Mouse (Mus musculus) heart, embryonic 13.5 days (tissue): ENCODE results near the gene Ank2. TPM values are rescaled to one million over a fixed set of nuclear protein-coding genes. Genes with fewer than 3 reads are reported as not detected.

Experiments used
- ATAC-seq: fragments of 200-750 bp; cut with Nextera tagmentation; 2 replicates; pipeline ENCODE4 v1.8.0; 2017; ENCODE audit warnings: moderate TSS enrichment; ENCODE audit not compliant: insufficient number of reproducible peaks, low FRiP score, low TSS enrichment; ENCODE audit errors: extremely low read depth
- H3K27ac ChIP-seq: fragments of 300-500 bp; sonication (generic); replicated peaks from 2 replicates; pipeline ENCODE4 v1.5.1; 2015; ENCODE audit warnings: moderate library complexity, mild to moderate bottlenecking, inconsistent platforms
- H3K27me3 ChIP-seq: fragments of 300-500 bp; sonication (generic); replicated peaks from 2 replicates; pipeline ENCODE4 v1.6.1; 2015; ENCODE audit warnings: mild to moderate bottlenecking, inconsistent platforms
- H3K36me3 ChIP-seq: fragments of 300-500 bp; sonication (generic); 2 replicates; pipeline ENCODE4 v1.6.1; 2015; ENCODE audit warnings: mild to moderate bottlenecking, inconsistent platforms
- H3K4me1 ChIP-seq: fragments of 300-500 bp; sonication (generic); 2 replicates; pipeline ENCODE4 v1.6.1; 2015; ENCODE audit warnings: inconsistent platforms
- H3K4me2 ChIP-seq: fragments of 300-500 bp; sonication (generic); 2 replicates; pipeline ENCODE4 v1.6.1; 2015; ENCODE audit warnings: inconsistent platforms, mild to moderate bottlenecking, moderate library complexity
- H3K4me3 ChIP-seq: fragments of 300-500 bp; sonication (generic); 2 replicates; pipeline ENCODE4 v1.5.1; 2015; ENCODE audit warnings: moderate library complexity, mild to moderate bottlenecking, inconsistent platforms
- H3K9ac ChIP-seq: fragments of 300-500 bp; sonication (generic); 2 replicates; pipeline ENCODE4 v1.6.1; 2015; ENCODE audit warnings: inconsistent platforms, mild to moderate bottlenecking, moderate library complexity
- H3K9me3 ChIP-seq: fragments of 300-500 bp; sonication (generic); 2 replicates; pipeline ENCODE4 v1.6.1; 2016; ENCODE audit warnings: inconsistent platforms
- WGBS: fragments of 180-500 bp; shearing (Covaris S2); methylation state at CpG from one replicate; pipeline ENCODE4 v1.1.7; 2015; ENCODE audit warnings: mixed read lengths; 5-methylcytosine and 5-hydroxymethylcytosine counted together
- polyA plus RNA-seq: library from polyadenylated mRNA; unstranded; fragments of >200 nt; fragmentation: Nextera tagmentation; extraction: Ambion mirVana; gene quantifications from 2 replicates; pipeline ENCODE4 v1.2.1, GENCODE M21; 2015

The Ank2 gene
- polyA plus RNA-seq, 1 experiment from 2014 or later, result 27.6 TPM

- Histone ChIP-seq H3K4me3 (no peak overlapping the region), H3K9me3 (no peaks in the 10 kb centered on the region), H3K27ac (no peak overlapping the region), H3K4me2 (no peak overlapping the region), H3K36me3 (no peaks in the 10 kb centered on the region), H3K27me3 (no peaks in the 10 kb centered on the region), H3K4me1 (peaks cover 9% of the 10 kb centered on the region), H3K9ac (no peak overlapping the region)
- no peak for ATAC-seq
- 57% methylated on average over 11 of the region's 11 CpGs for WGBS
These were observed 123.0 kb downstream of the Ank2 start for GRCm38 (mm10) chr3:127375956-127376660.

- Histone ChIP-seq H3K27ac (no peak overlapping the region), H3K27me3 (no peaks in the 10 kb centered on the region)
These were observed 124.9 kb downstream of the Ank2 start for GRCm38 (mm10) chr3:127374190-127374710.

GRCm38 (mm10) chr3:127371774-127372173 is 127.4 kb downstream of the Ank2 start:
- no peaks in the 10 kb centered on the region for H3K36me3 ChIP-seq
- 83% methylated on average over 1 of the region's 1 CpGs for WGBS
- ATAC-seq, result no peak
- H3K9ac ChIP-seq, result no peak overlapping the region
- H3K4me2 ChIP-seq, result no peak overlapping the region
- H3K4me1 ChIP-seq, result peaks cover 7% of the 10 kb centered on the region
- H3K9me3 ChIP-seq, result no peaks in the 10 kb centered on the region
- no peaks in the 10 kb centered on the region for H3K27me3 ChIP-seq
- no peak overlapping the region for H3K4me3 ChIP-seq
- no peak overlapping the region for H3K27ac ChIP-seq

More at GRCm38 (mm10) chr3:127374190-127374710, 124.9 kb downstream of the Ank2 start:
- Histone ChIP-seq H3K4me1 (peaks cover 9% of the 10 kb centered on the region), H3K36me3 (no peaks in the 10 kb centered on the region), H3K9ac (no peak overlapping the region), H3K4me2 (no peak overlapping the region), H3K9me3 (no peaks in the 10 kb centered on the region), H3K4me3 (no peak overlapping the region)
- ATAC-seq, result no peak
- 78% methylated on average over 6 of the region's 6 CpGs for WGBS

GRCm38 (mm10) chr3:127369529-127369928 is 129.6 kb downstream of the Ank2 start:
- Histone ChIP-seq H3K9me3 (no peaks in the 10 kb centered on the region), H3K4me2 (no peak overlapping the region), H3K4me3 (no peak overlapping the region), H3K27me3 (no peaks in the 10 kb centered on the region), H3K9ac (no peak overlapping the region), H3K36me3 (no peaks in the 10 kb centered on the region), H3K27ac (no peak overlapping the region), H3K4me1 (no peaks in the 10 kb centered on the region)
- 73% methylated on average over 6 of the region's 6 CpGs for WGBS
- ATAC-seq, result no peak

GRCm38 (mm10) chr3:127367450-127367849 is 131.7 kb downstream of the Ank2 start:
- no peak for ATAC-seq
- Histone ChIP-seq H3K4me1 (no peaks in the 10 kb centered on the region), H3K27me3 (no peaks in the 10 kb centered on the region), H3K4me3 (no peak overlapping the region), H3K27ac (no peak overlapping the region), H3K9me3 (no peaks in the 10 kb centered on the region), H3K4me2 (no peak overlapping the region), H3K9ac (no peak overlapping the region), H3K36me3 (no peaks in the 10 kb centered on the region)
- WGBS, result 87% methylated on average over 4 of the region's 4 CpGs

- WGBS, result 87% methylated on average over 15 of the region's 15 CpGs
- no peaks in the 10 kb centered on the region for H3K9me3 ChIP-seq
- ATAC-seq, result no peak
- H3K27ac ChIP-seq, result no peak overlapping the region
- no peaks in the 10 kb centered on the region for H3K36me3 ChIP-seq
- no peak overlapping the region for H3K9ac ChIP-seq
- H3K4me1 ChIP-seq, result no peaks in the 10 kb centered on the region
- no peak overlapping the region for H3K4me3 ChIP-seq
- no peak overlapping the region for H3K4me2 ChIP-seq
- no peaks in the 10 kb centered on the region for H3K27me3 ChIP-seq
These were observed 135.6 kb downstream of the Ank2 start for GRCm38 (mm10) chr3:127363512-127363911.

GRCm38 (mm10) chr3:127362611-127363393 is 136.3 kb downstream of the Ank2 start:
- no peak overlapping the region for H3K27ac ChIP-seq
- ATAC-seq, result no peak

GRCm38 (mm10) chr3:127361846-127362245 is 137.3 kb downstream of the Ank2 start:
- Histone ChIP-seq H3K27me3 (no peaks in the 10 kb centered on the region), H3K9ac (no peak overlapping the region), H3K9me3 (no peaks in the 10 kb centered on the region), H3K4me1 (no peaks in the 10 kb centered on the region), H3K4me2 (no peak overlapping the region), H3K27ac (no peak overlapping the region), H3K36me3 (no peaks in the 10 kb centered on the region), H3K4me3 (no peak overlapping the region)
- no peak for ATAC-seq
- WGBS, result 83% methylated on average over 8 of the region's 8 CpGs

More at GRCm38 (mm10) chr3:127362611-127363393, 136.3 kb downstream of the Ank2 start:
- Histone ChIP-seq H3K4me3 (no peak overlapping the region), H3K9ac (no peak overlapping the region), H3K27me3 (no peaks in the 10 kb centered on the region), H3K36me3 (no peaks in the 10 kb centered on the region), H3K9me3 (no peaks in the 10 kb centered on the region), H3K4me1 (no peaks in the 10 kb centered on the region), H3K4me2 (no peak overlapping the region)
- 79% methylated on average over 9 of the region's 9 CpGs for WGBS

GRCm38 (mm10) chr3:127361384-127361783 is 137.8 kb downstream of the Ank2 start:
- no peak overlapping the region for H3K4me3 ChIP-seq
- no peak for ATAC-seq
- H3K4me2 ChIP-seq, result no peak overlapping the region
- no peaks in the 10 kb centered on the region for H3K36me3 ChIP-seq
- H3K4me1 ChIP-seq, result no peaks in the 10 kb centered on the region
- no peak overlapping the region for H3K27ac ChIP-seq
- H3K27me3 ChIP-seq, result no peaks in the 10 kb centered on the region
- H3K9me3 ChIP-seq, result no peaks in the 10 kb centered on the region
- H3K9ac ChIP-seq, result no peak overlapping the region
- WGBS, result 72% methylated on average over 5 of the region's 5 CpGs

- 43% methylated on average over 5 of the region's 5 CpGs for WGBS
- no peak for ATAC-seq
- no peaks in the 10 kb centered on the region for H3K9me3 ChIP-seq
- no peak overlapping the region for H3K27ac ChIP-seq
- no peaks in the 10 kb centered on the region for H3K4me1 ChIP-seq
- no peak overlapping the region for H3K9ac ChIP-seq
- no peaks in the 10 kb centered on the region for H3K27me3 ChIP-seq
- no peaks in the 10 kb centered on the region for H3K36me3 ChIP-seq
- H3K4me3 ChIP-seq, result no peak overlapping the region
- no peak overlapping the region for H3K4me2 ChIP-seq
These were observed 143.9 kb downstream of the Ank2 start for GRCm38 (mm10) chr3:127355252-127355651.

- Histone ChIP-seq H3K9me3 (peaks cover 6% of the 10 kb centered on the region; the same call in 1 of the 2 replicates), H3K4me2 (no peak overlapping the region), H3K36me3 (no peaks in the 10 kb centered on the region), H3K4me3 (no peak overlapping the region), H3K4me1 (no peaks in the 10 kb centered on the region), H3K27ac (no peak overlapping the region), H3K27me3 (no peaks in the 10 kb centered on the region), H3K9ac (no peak overlapping the region)
- no peak for ATAC-seq
- WGBS, result 77% methylated on average over 9 of the region's 9 CpGs
These were observed 148.4 kb downstream of the Ank2 start for GRCm38 (mm10) chr3:127350602-127351362.
